Mouse (Mus musculus) megakaryocyte, embryonic 14.5 days (primary cell): ENCODE measurements around the gene Utrn.

Experiments
- FLI1 ChIP-seq: IDR thresholded peaks from 2 replicates; pipeline ENCODE4 v1.6.1; 2012; ENCODE audit warnings: low read length, inconsistent platforms, mixed read lengths
- GATA1 ChIP-seq: IDR thresholded peaks from 3 replicates; pipeline ENCODE4 v1.6.1; 2012; ENCODE audit warnings: mixed read lengths, low read length, inconsistent platforms, borderline replicate concordance

GRCm38 (mm10) chr10:12862047-12862446 is 7.1 kb downstream of the Utrn start:
- TF ChIP-seq GATA1 (no peak), FLI1 (no peak)
